Mouse (Mus musculus) liver, adult 2 months (tissue): ENCODE measurements around the gene Gse1.

Experiments
- CTCF ChIP-seq: fragments of 200-500 bp; IDR thresholded peaks from 2 replicates; pipeline ENCODE4 v1.5.1; 2011; ENCODE audit warnings: low read depth, low read length, control low read depth
- POLR2A ChIP-seq: fragments of 200-500 bp; IDR thresholded peaks from 2 replicates; pipeline ENCODE4 v1.6.1; 2011; ENCODE audit warnings: low read length, control low read depth; ENCODE audit not compliant: insufficient read depth; ENCODE audit errors: extremely low read depth

GRCm38 (mm10) chr8:120486477-120487376 is 258.5 kb downstream of the Gse1 start:
- TF ChIP-seq POLR2A (0 out of 2 replicates have a peak, but pooled peaks have one; percentile 20), CTCF (no peak)
